28 mouse cellular contexts compared by ENCODE assay signal in the genomic region with DNA sequence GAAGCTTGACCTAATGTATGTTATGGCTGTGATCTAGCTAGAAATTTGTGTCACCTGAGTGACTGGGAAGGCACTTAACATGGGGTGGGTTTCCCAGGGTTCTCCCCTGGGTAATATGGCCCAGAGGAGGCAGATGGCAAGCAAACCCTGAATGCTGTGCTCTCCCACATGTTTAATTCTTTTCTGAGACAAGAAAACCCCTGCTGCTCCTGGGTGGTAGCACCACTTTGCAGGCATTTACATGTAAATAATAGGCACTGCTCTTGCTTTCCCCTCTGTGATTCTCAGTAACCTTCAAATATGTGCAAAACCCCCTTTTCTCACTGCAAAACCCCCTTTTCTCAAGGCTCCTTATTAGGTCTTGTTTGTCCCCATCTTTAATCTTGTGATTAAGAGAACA.
DNase-seq lines count a peak whose midpoint lies in the region; ATAC-seq and TF ChIP-seq lines count a peak whose summit lies in the region.
"Had no signal": no experiment of that assay in that cellular context is flagged by ENCODE, and none has a peak within 500 bp of the region (broad histone marks: within the 10 kb centered on the region; RNA-seq: fewer than 3 reads in every experiment).

No protein-coding gene starts in this region.

- peak; percentile 52; the same call in 1 of the 2 replicates for ATAC-seq in midbrain, embryonic 11.5 days (ENCODE audit: low FRiP score)
- ATAC-seq in midbrain, postnatal 0 days (ENCODE audit: low FRiP score): no peak
- no peak for ATAC-seq in liver, postnatal 0 days
- ATAC-seq: forebrain, embryonic 13.5 days; forebrain, postnatal 0 days; hindbrain, postnatal 0 days; intestine, postnatal 0 days had no signal

- no peak overlapping the region for H3K4me2 ChIP-seq in midbrain, embryonic 11.5 days
- H3K4me2 ChIP-seq in midbrain, postnatal 0 days (ENCODE audit: low read depth, low read length, poor library complexity, severe bottlenecking): no peak overlapping the region
- no peak overlapping the region for H3K4me2 ChIP-seq in CH12.LX (ENCODE audit: insufficient read depth, low read depth, poor library complexity, severe bottlenecking)
- no peak overlapping the region for H3K4me2 ChIP-seq in liver, postnatal 0 days (ENCODE audit: low read depth, low read length)
- H3K4me2 ChIP-seq: embryonic facial prominence, embryonic 13.5 days; forebrain, embryonic 13.5 days; heart, embryonic 12.5 days; heart, embryonic 15.5 days; hindbrain, embryonic 14.5 days had no signal

- no peaks in the 10 kb centered on the region for H3K36me3 ChIP-seq in midbrain, embryonic 11.5 days (ENCODE audit: control insufficient read depth, insufficient read depth, low read length)
- H3K36me3 ChIP-seq in midbrain, postnatal 0 days (ENCODE audit: insufficient read depth, low read length): no peaks in the 10 kb centered on the region
- no peaks in the 10 kb centered on the region for H3K36me3 ChIP-seq in CH12.LX (replicated peaks in 1 of 2; ENCODE audit: control insufficient read depth in 1 of 2, insufficient read depth in 1 of 2, low read length in 1 of 2)
- H3K36me3 ChIP-seq in thymus, adult 2 months (ENCODE audit: control insufficient read depth, insufficient read depth, low read length): no peaks in the 10 kb centered on the region
- no peaks in the 10 kb centered on the region for H3K36me3 ChIP-seq in liver, postnatal 0 days (replicated peaks; ENCODE audit: insufficient read depth, low read length)
- H3K36me3 ChIP-seq: embryonic facial prominence, embryonic 10.5 days; embryonic facial prominence, embryonic 13.5 days; heart, embryonic 12.5 days; heart, embryonic 15.5 days had no signal

- no peak for DNase-seq in midbrain, embryonic 11.5 days (ENCODE audit: low spot score, missing footprints)
- DNase-seq in midbrain, postnatal 0 days (ENCODE audit: low spot score): no peak
- DNase-seq in CH12.LX (ENCODE audit: extremely low read depth) (peak; percentile 12), R1 (ENCODE audit: low read depth, low spot score) (peak; percentile 88)
- no peak for DNase-seq in thymus, adult 2 months
- DNase-seq in liver, postnatal 0 days: no peak
- DNase-seq: adrenal gland, adult 2 months; adrenal gland, postnatal 14 days; cerebellum, adult 11-12 months; cerebellum, adult 8-10 months; cerebellum, postnatal 10 days; cerebellum, postnatal 36 days; embryo, embryonic 11 days; forebrain, postnatal 0 days; gastrocnemius, adult 2 months; gastrocnemius, postnatal 14 days; heart, adult 18-20 months; heart, postnatal 14 days; heart, postnatal 4 days had no signal

- in situ Hi-C loops in CH12.LX (cut with MboI; ENCODE audit: low pct_ligation_motif_present, low pct_unique_long_range_greater_than_20kb, low sequenced_read_pairs): no loop called here

- no peaks in the 10 kb centered on the region for H3K9me3 ChIP-seq in midbrain, embryonic 11.5 days (ENCODE audit: control insufficient read depth, low read length)
- no peaks in the 10 kb centered on the region for H3K9me3 ChIP-seq in midbrain, postnatal 0 days (ENCODE audit: low read length)
- peaks cover 17% of the 10 kb centered on the region for H3K9me3 ChIP-seq in CH12.LX (replicated peaks; ENCODE audit: low read length)
- no peaks in the 10 kb centered on the region for H3K9me3 ChIP-seq in liver, postnatal 0 days (ENCODE audit: low read length)
- H3K9me3 ChIP-seq: embryonic facial prominence, embryonic 10.5 days; forebrain, embryonic 13.5 days; heart, embryonic 12.5 days; heart, embryonic 15.5 days had no signal

- no peaks in the 10 kb centered on the region for H3K79me2 ChIP-seq in CH12.LX (replicated peaks; ENCODE audit: control insufficient read depth, extremely low read depth, insufficient read depth, poor library complexity, severe bottlenecking)

- no peak for TF ChIP-seq RAD21 in CH12.LX (IDR thresholded peaks at IDR 0.05; ENCODE audit: low read depth, low read length)

- TF ChIP-seq EP300 in CH12.LX (IDR thresholded peaks at IDR 0.05; ENCODE audit: low read length): no peak; the same call in 1 of the 2 replicates
- no peak for TF ChIP-seq EP300 in liver, postnatal 0 days (IDR thresholded peaks at IDR 0.05; ENCODE audit: low read depth)

- no peak for TF ChIP-seq POLR2A in CH12.LX (IDR thresholded peaks at IDR 0.05; ENCODE audit: low read depth, low read length)
- TF ChIP-seq POLR2A in thymus, adult 2 months (IDR thresholded peaks at IDR 0.05; ENCODE audit: control insufficient read depth, extremely low read depth, insufficient read depth, low read length, poor library complexity): no peak

- TF ChIP-seq CTCF in midbrain, postnatal 0 days (IDR thresholded peaks at IDR 0.05): no peak
- no peak for TF ChIP-seq CTCF in CH12.LX (conservative IDR thresholded peaks at IDR 0.05 in 1 of 2, IDR thresholded peaks at IDR 0.05 in 1 of 2; ENCODE audit: low read depth in 2 of 2, low read length in 2 of 2)
- no peak for TF ChIP-seq CTCF in thymus, adult 2 months (IDR thresholded peaks at IDR 0.05; ENCODE audit: borderline replicate concordance, control insufficient read depth, extremely low read depth, insufficient read depth, low read length, poor library complexity)
- TF ChIP-seq CTCF in liver, postnatal 0 days (IDR thresholded peaks at IDR 0.05; ENCODE audit: low read depth): no peak

- dilution Hi-C loops in CH12.LX (cut with MboI; ENCODE audit: extremely low pct_ligation_motif_present, extremely low pct_unique_long_range_greater_than_20kb, low sequenced_read_pairs): no loop called here

- H3K4me3 ChIP-seq in midbrain, embryonic 11.5 days (ENCODE audit: low read depth, low read length): no peak overlapping the region
- H3K4me3 ChIP-seq in midbrain, postnatal 0 days (ENCODE audit: low read depth, low read length): no peak overlapping the region
- H3K4me3 ChIP-seq in CH12.LX (replicated peaks in 1 of 3; ENCODE audit: low read depth in 2 of 3, low read length in 2 of 3, poor library complexity in 1 of 3): no peak overlapping the region
- no peak overlapping the region for H3K4me3 ChIP-seq in thymus, adult 2 months (ENCODE audit: control insufficient read depth, insufficient read depth, low read length)
- H3K4me3 ChIP-seq in liver, postnatal 0 days (ENCODE audit: low read depth, low read length): no peak overlapping the region
- H3K4me3 ChIP-seq: embryonic facial prominence, embryonic 10.5 days; embryonic facial prominence, embryonic 13.5 days; erythroblast, embryonic 14.5 days; forebrain, embryonic 13.5 days; gastrocnemius, adult 2 months; heart, embryonic 12.5 days; heart, embryonic 15.5 days had no signal

- H3K4me1 ChIP-seq in midbrain, embryonic 11.5 days (ENCODE audit: control insufficient read depth, insufficient read depth, low read length): no peaks in the 10 kb centered on the region
- no peaks in the 10 kb centered on the region for H3K4me1 ChIP-seq in midbrain, postnatal 0 days (ENCODE audit: insufficient read depth, low read length)
- H3K4me1 ChIP-seq in CH12.LX (ENCODE audit: control insufficient read depth in 1 of 2, insufficient read depth in 2 of 2): peaks cover 3% of the 10 kb centered on the region in 2 experiments; a peak in 1 of 4 replicates
- no peaks in the 10 kb centered on the region for H3K4me1 ChIP-seq in thymus, adult 2 months (replicated peaks; ENCODE audit: control insufficient read depth, insufficient read depth, low read length)
- H3K4me1 ChIP-seq in liver, postnatal 0 days (ENCODE audit: insufficient read depth): no peaks in the 10 kb centered on the region
- H3K4me1 ChIP-seq: embryonic facial prominence, embryonic 10.5 days; forebrain, embryonic 13.5 days; heart, embryonic 12.5 days; heart, embryonic 15.5 days had no signal

- no peaks in the 10 kb centered on the region for H3K27me3 ChIP-seq in midbrain, embryonic 11.5 days (ENCODE audit: control insufficient read depth, insufficient read depth, low read length)
- no peaks in the 10 kb centered on the region for H3K27me3 ChIP-seq in midbrain, postnatal 0 days (ENCODE audit: insufficient read depth, low read length)
- no peaks in the 10 kb centered on the region for H3K27me3 ChIP-seq in CH12.LX (replicated peaks)
- no peaks in the 10 kb centered on the region for H3K27me3 ChIP-seq in thymus, adult 2 months (ENCODE audit: control insufficient read depth, insufficient read depth, low read length)
- no peaks in the 10 kb centered on the region for H3K27me3 ChIP-seq in liver, postnatal 0 days (ENCODE audit: insufficient read depth, low read length)
- H3K27me3 ChIP-seq: embryonic facial prominence, embryonic 13.5 days; forebrain, embryonic 13.5 days; heart, embryonic 12.5 days; heart, embryonic 15.5 days had no signal

- no peak overlapping the region for H3K27ac ChIP-seq in midbrain, embryonic 11.5 days (ENCODE audit: low read depth, low read length)
- no peak overlapping the region for H3K27ac ChIP-seq in midbrain, postnatal 0 days (ENCODE audit: low read depth, low read length)
- peak overlapping the region; percentile 39; the same call in 1 of the 2 replicates for H3K27ac ChIP-seq in CH12.LX (ENCODE audit: insufficient read depth, low read depth)
- no peak overlapping the region for H3K27ac ChIP-seq in thymus, adult 2 months (ENCODE audit: control insufficient read depth, insufficient read depth, low read length)
- H3K27ac ChIP-seq in liver, postnatal 0 days (ENCODE audit: low read depth): no peak overlapping the region
- H3K27ac ChIP-seq: embryonic facial prominence, embryonic 10.5 days; embryonic facial prominence, embryonic 13.5 days; forebrain, embryonic 13.5 days; gastrocnemius, adult 2 months; heart, embryonic 15.5 days; hindbrain, embryonic 14.5 days; hindbrain, postnatal 0 days had no signal

- no peak overlapping the region for H3K9ac ChIP-seq in midbrain, embryonic 11.5 days (ENCODE audit: low read length)
- H3K9ac ChIP-seq in midbrain, postnatal 0 days (replicated peaks; ENCODE audit: low read length, poor library complexity, severe bottlenecking): no peak overlapping the region
- H3K9ac ChIP-seq in CH12.LX (ENCODE audit: insufficient read depth, low read depth): no peak overlapping the region
- no peak overlapping the region for H3K9ac ChIP-seq in liver, postnatal 0 days (replicated peaks)
- H3K9ac ChIP-seq: embryonic facial prominence, embryonic 13.5 days; forebrain, embryonic 13.5 days; forebrain, postnatal 0 days; heart, embryonic 12.5 days; heart, embryonic 15.5 days; hindbrain, embryonic 14.5 days had no signal

TF ChIP-seq in CH12.LX, 34 proteins besides CTCF, POLR2A, EP300 and RAD21 (continues in another document):
- no peak for TF ChIP-seq PAX5 (IDR thresholded peaks at IDR 0.05; ENCODE audit: low read length)
- TF ChIP-seq MAZ (IDR thresholded peaks at IDR 0.05; ENCODE audit: low read depth, low read length): 0 out of 2 replicates have a peak, but pooled peaks have one; percentile 20
- TF ChIP-seq TCF12 (IDR thresholded peaks at IDR 0.05; ENCODE audit: low read depth, low read length): peak; percentile 41; the same call in 1 of the 2 replicates
- no peak for TF ChIP-seq SMC3 (IDR thresholded peaks at IDR 0.05; ENCODE audit: low read depth, low read length)
- no peak for TF ChIP-seq HCFC1 (IDR thresholded peaks at IDR 0.05; ENCODE audit: low read depth, low read length)
- TF ChIP-seq IRF4 (IDR thresholded peaks at IDR 0.05; ENCODE audit: low read depth, low read length): peak; percentile 41; the same call in 1 of the 2 replicates
- no peak for TF ChIP-seq KAT2A (IDR thresholded peaks at IDR 0.05; ENCODE audit: insufficient replicate concordance, low read length)
- no peak for TF ChIP-seq JUN (IDR thresholded peaks at IDR 0.05; ENCODE audit: insufficient read depth, low read depth, low read length)

Comparison
In these comparisons a context has a peak if more than half of its experiments do, and no peak if none do; other contexts are left out.
1. DNase-seq: peak in CH12.LX (single experiment) and R1 (single experiment); none in midbrain, embryonic 11.5 days (single experiment), midbrain, postnatal 0 days (single experiment), thymus, adult 2 months (single experiment) and liver, postnatal 0 days (single experiment).